Mouse (Mus musculus) stomach, embryonic 14.5 days (tissue): ENCODE results near the gene Rab17. TPM values are rescaled to one million over a fixed set of nuclear protein-coding genes. Genes with fewer than 3 reads are reported as not detected.

Experiments
- ATAC-seq: fragments of 200-750 bp; cut with Nextera tagmentation; 2 replicates; pipeline ENCODE4 v1.8.0; 2017; ENCODE audit warnings: low read depth, moderate TSS enrichment; ENCODE audit not compliant: insufficient number of reproducible peaks, insufficient read depth, low FRiP score
- H3K27ac ChIP-seq: fragments of 300-500 bp; sonication (generic); 2 replicates; pipeline ENCODE4 v1.5.1; 2014; ENCODE audit warnings: mild to moderate bottlenecking, low read length, moderate library complexity, mixed read lengths
- H3K27me3 ChIP-seq: fragments of 300-500 bp; sonication (generic); 2 replicates; pipeline ENCODE4 v1.6.1; 2014; ENCODE audit warnings: low read length, control low read depth, mixed read lengths; ENCODE audit not compliant: control insufficient read depth, insufficient read depth
- H3K36me3 ChIP-seq: fragments of 300-500 bp; sonication (generic); 2 replicates; pipeline ENCODE4 v1.6.1; 2014; ENCODE audit warnings: mild to moderate bottlenecking, control low read depth, low read length, moderate library complexity, mixed read lengths; ENCODE audit not compliant: control insufficient read depth, insufficient read depth
- H3K4me1 ChIP-seq: fragments of 300-500 bp; sonication (generic); 2 replicates; pipeline ENCODE4 v1.6.1; 2014; ENCODE audit warnings: low read length, control low read depth, mixed read lengths; ENCODE audit not compliant: control insufficient read depth, insufficient read depth
- H3K4me2 ChIP-seq: fragments of 300-500 bp; sonication (generic); replicated peaks from 2 replicates; pipeline ENCODE4 v1.6.1; 2014; ENCODE audit warnings: low read depth, low read length, control low read depth
- H3K4me3 ChIP-seq: fragments of 300-500 bp; sonication (generic); 2 replicates; pipeline ENCODE4 v1.5.1; 2014; ENCODE audit warnings: low read depth, low read length, control low read depth
- H3K9ac ChIP-seq: fragments of 300-500 bp; sonication (generic); replicated peaks from 2 replicates; pipeline ENCODE4 v1.6.1; 2014; ENCODE audit warnings: low read depth, mild to moderate bottlenecking, control low read depth, low read length, moderate library complexity, mixed read lengths
- H3K9me3 ChIP-seq: fragments of 300-500 bp; sonication (generic); 2 replicates; pipeline ENCODE4 v1.6.1; 2016; ENCODE audit warnings: low read depth, low read length, control low read depth; ENCODE audit not compliant: control insufficient read depth
- WGBS: fragments of 180-500 bp; shearing (Covaris S2); extraction: QIAGEN DNeasy Blood & Tissue Kit; methylation state at CpG from one replicate; pipeline ENCODE4 v1.1.7; 2014; 5-methylcytosine and 5-hydroxymethylcytosine counted together
- polyA plus RNA-seq: library from polyadenylated mRNA; unstranded; fragments of >200 nt; fragmentation: Nextera tagmentation; extraction: Ambion mirVana; gene quantifications from 2 replicates; pipeline ENCODE4 v1.2.1, GENCODE M21; 2014

Gene Rab17
- polyA plus RNA-seq, 1 experiment from 2014 or later = 5.4 TPM

GRCm38 (mm10) chr1:91008746-91009145, 39.3 kb upstream of the Rab17 start:
- 90% methylated on average over 9 of the region's 9 CpGs for WGBS
- Histone ChIP-seq H3K9me3 (no peaks in the 10 kb centered on the region), H3K9ac (no peak overlapping the region), H3K36me3 (no peaks in the 10 kb centered on the region), H3K4me1 (peaks cover 14% of the 10 kb centered on the region; the same call in 1 of the 2 replicates), H3K4me2 (no peak overlapping the region), H3K27ac (no peak overlapping the region), H3K4me3 (no peak overlapping the region), H3K27me3 (no peaks in the 10 kb centered on the region)
- ATAC-seq = no peak

- ATAC-seq = no peak
- Histone ChIP-seq H3K9me3 (no peaks in the 10 kb centered on the region), H3K4me2 (no peak overlapping the region), H3K27me3 (no peaks in the 10 kb centered on the region), H3K27ac (no peak overlapping the region), H3K4me3 (no peak overlapping the region), H3K4me1 (peaks cover 14% of the 10 kb centered on the region; the same call in 1 of the 2 replicates), H3K9ac (no peak overlapping the region), H3K36me3 (no peaks in the 10 kb centered on the region)
- 87% methylated on average over 14 of the region's 14 CpGs for WGBS
Measured at GRCm38 (mm10) chr1:91008147-91008682, 38.8 kb upstream of the Rab17 start.

GRCm38 (mm10) chr1:91006708-91007107, 37.2 kb upstream of the Rab17 start:
- H3K4me2 ChIP-seq = no peak overlapping the region
- WGBS = 68% methylated on average over 9 of the region's 9 CpGs

GRCm38 (mm10) chr1:91006037-91006436, 36.6 kb upstream of the Rab17 start:
- 47% methylated on average over 5 of the region's 5 CpGs for WGBS

More at GRCm38 (mm10) chr1:91006708-91007107, 37.2 kb upstream of the Rab17 start:
- Histone ChIP-seq H3K4me3 (no peak overlapping the region), H3K27me3 (no peaks in the 10 kb centered on the region), H3K27ac (no peak overlapping the region), H3K4me1 (0 out of 2 replicates have a peak, but pooled peaks cover 8% of the 10 kb centered on the region), H3K9ac (no peak overlapping the region), H3K36me3 (no peaks in the 10 kb centered on the region), H3K9me3 (no peaks in the 10 kb centered on the region)
- no peak for ATAC-seq

GRCm38 (mm10) chr1:91003522-91004253, 34.2 kb upstream of the Rab17 start:
- Histone ChIP-seq H3K36me3 (no peaks in the 10 kb centered on the region), H3K27ac (no peak overlapping the region), H3K9ac (no peak overlapping the region), H3K9me3 (no peaks in the 10 kb centered on the region), H3K27me3 (no peaks in the 10 kb centered on the region), H3K4me3 (no peak overlapping the region), H3K4me1 (peaks cover 15% of the 10 kb centered on the region), H3K4me2 (no peak overlapping the region)
- WGBS = 85% methylated on average over 8 of the region's 8 CpGs
- ATAC-seq = no peak

More at GRCm38 (mm10) chr1:91006037-91006436, 36.6 kb upstream of the Rab17 start:
- ATAC-seq = no peak
- no peaks in the 10 kb centered on the region for H3K27me3 ChIP-seq
- no peak overlapping the region for H3K9ac ChIP-seq
- H3K4me2 ChIP-seq = no peak overlapping the region
- H3K4me3 ChIP-seq = no peak overlapping the region
- H3K36me3 ChIP-seq = no peaks in the 10 kb centered on the region
- H3K27ac ChIP-seq = no peak overlapping the region
- H3K9me3 ChIP-seq = no peaks in the 10 kb centered on the region
- H3K4me1 ChIP-seq = 0 out of 2 replicates have a peak, but pooled peaks cover 3% of the 10 kb centered on the region

- H3K27ac ChIP-seq = no peak overlapping the region
- no peaks in the 10 kb centered on the region for H3K27me3 ChIP-seq
- peaks cover 15% of the 10 kb centered on the region for H3K4me1 ChIP-seq
- WGBS = 85% methylated on average over 3 of the region's 3 CpGs
- H3K4me3 ChIP-seq = no peak overlapping the region
- H3K9me3 ChIP-seq = no peaks in the 10 kb centered on the region
- no peak overlapping the region for H3K4me2 ChIP-seq
- no peak overlapping the region for H3K9ac ChIP-seq
- ATAC-seq = no peak
- H3K36me3 ChIP-seq = no peaks in the 10 kb centered on the region
Measured at GRCm38 (mm10) chr1:91002641-91003040, 33.2 kb upstream of the Rab17 start.

- peaks cover 15% of the 10 kb centered on the region for H3K4me1 ChIP-seq
- WGBS = 84% methylated on average over 3 of the region's 3 CpGs
- H3K9ac ChIP-seq = no peak overlapping the region
- no peaks in the 10 kb centered on the region for H3K9me3 ChIP-seq
- ATAC-seq = no peak
- H3K4me3 ChIP-seq = no peak overlapping the region
- no peak overlapping the region for H3K4me2 ChIP-seq
- H3K27ac ChIP-seq = no peak overlapping the region
- no peaks in the 10 kb centered on the region for H3K27me3 ChIP-seq
- H3K36me3 ChIP-seq = no peaks in the 10 kb centered on the region
Measured at GRCm38 (mm10) chr1:91001871-91002539, 32.5 kb upstream of the Rab17 start.

- no peaks in the 10 kb centered on the region for H3K9me3 ChIP-seq
- 83% methylated on average over 3 of the region's 3 CpGs for WGBS
- H3K36me3 ChIP-seq = no peaks in the 10 kb centered on the region
- H3K27ac ChIP-seq = no peak overlapping the region
- no peak overlapping the region for H3K4me2 ChIP-seq
- ATAC-seq = no peak
- H3K4me1 ChIP-seq = peaks cover 12% of the 10 kb centered on the region
- no peaks in the 10 kb centered on the region for H3K27me3 ChIP-seq
- H3K4me3 ChIP-seq = no peak overlapping the region
- H3K9ac ChIP-seq = no peak overlapping the region
Measured at GRCm38 (mm10) chr1:91001101-91001500, 31.6 kb upstream of the Rab17 start.
